Mouse (Mus musculus) megakaryocyte-erythroid progenitor cell, adult 5 weeks (primary cell): ENCODE data around the gene Rpl38. TPM values are rescaled to one million over a fixed set of nuclear protein-coding genes. Genes with fewer than 3 reads are reported as not detected.

Source experiments
- polyA plus RNA-seq: library from polyadenylated mRNA; stranded (reverse); fragments of >175 nt; gene quantifications from 2 replicates; pipeline ENCODE4 v1.2.3, GENCODE M21; 2012

Rpl38 gene
- polyA plus RNA-seq = 434 and 462 TPM in 2 replicates

DNA sequence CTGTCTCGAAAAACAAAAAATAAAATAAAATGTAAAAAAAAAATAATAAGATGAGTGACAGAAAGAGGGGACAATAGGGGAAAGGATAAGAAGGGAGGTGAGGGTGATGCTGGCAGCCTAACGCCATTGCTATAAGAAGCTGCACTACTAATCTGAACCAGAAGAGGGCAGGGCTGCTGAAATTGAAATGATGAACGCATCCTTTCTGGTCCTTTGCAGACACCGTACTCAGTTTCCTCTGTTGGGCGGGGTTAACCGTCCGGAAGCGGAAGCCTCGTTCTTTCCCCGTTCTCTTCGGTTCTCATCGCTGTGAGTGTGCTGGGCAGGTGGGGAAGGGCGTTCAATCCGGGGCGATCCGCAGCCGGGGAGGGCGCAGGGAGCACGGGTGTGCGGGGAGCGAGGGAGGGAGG is at the start of gene Rpl38:
Gene Rpl38 (plus strand): TSS at position 224 of the 410 bp plus-strand sequence.

DNA sequence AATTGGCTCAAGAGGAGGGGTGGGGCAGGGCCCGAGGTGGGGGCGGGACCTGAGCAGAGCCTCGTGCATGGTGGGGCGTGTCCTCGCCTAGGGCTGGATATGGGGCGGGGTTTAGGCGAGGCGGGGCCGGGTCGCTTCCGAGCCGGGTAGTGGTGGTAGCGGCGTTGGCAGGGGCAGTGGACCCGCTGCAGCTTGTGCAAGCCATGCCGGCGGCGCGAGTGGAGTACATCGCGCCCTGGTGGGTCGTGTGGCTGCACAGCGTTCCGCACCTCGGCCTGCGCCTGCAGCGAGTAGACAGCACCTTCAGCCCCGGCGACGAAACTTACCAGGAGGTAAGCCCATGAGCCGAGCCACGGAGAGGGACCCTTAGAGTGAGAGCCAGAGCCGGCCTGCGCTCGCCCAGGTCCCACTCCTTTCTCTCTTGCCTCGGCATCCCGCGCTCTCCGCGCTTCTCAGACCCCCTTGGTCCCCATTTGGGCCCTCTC is 7.1 kb downstream of the Rpl38 start, which contains the start of gene Ttyh2:
Gene Ttyh2 (plus strand): TSS at position 91 of the 485 bp plus-strand sequence.

Other genes with a start within 250 kb of the Rpl38 start
- 5.3 and 6.1 TPM in 2 replicates for gene Ttyh2, start 6.9 kb downstream of the Rpl38 start, polyA plus RNA-seq
- not detected in 2 replicates for gene Dnaic2, start 58.9 kb downstream of the Rpl38 start, polyA plus RNA-seq
- 0.93 and 1.2 TPM in 2 replicates for gene Kif19a, start 96.9 kb downstream of the Rpl38 start, polyA plus RNA-seq
- 0.23 TPM in 1 of 2 replicates, not detected in the other for gene Btbd17, start 127.4 kb downstream of the Rpl38 start, polyA plus RNA-seq
- not detected in 2 replicates for gene Gpr142, start 130.4 kb downstream of the Rpl38 start, polyA plus RNA-seq
- 0.14 and 1.2 TPM in 2 replicates for gene Gprc5c, start 182.6 kb downstream of the Rpl38 start, polyA plus RNA-seq
- 1.4 and 1.7 TPM in 2 replicates for gene Cd300a, start 221.5 kb downstream of the Rpl38 start, polyA plus RNA-seq